Mouse (Mus musculus): ENCODE results near the gene Cdsn. TPM values are rescaled to one million over a fixed set of nuclear protein-coding genes. Genes with fewer than 3 reads are reported as not detected.

Cdsn gene
- polyA plus RNA-seq, 1 experiment from 2014 or later = 0.10 TPM

GRCm38 (mm10) chr17:35509284-35509683 lies 42.6 kb upstream of the Cdsn start:
- Histone ChIP-seq H3K27me3 (replicated peaks; ENCODE audit: control insufficient read depth, insufficient read depth, low read length) (peaks cover 3% of the 10 kb centered on the region; the same call in 1 of the 2 replicates), H3K9ac (ENCODE audit: low read depth, low read length) (no peak overlapping the region), H3K9me3 (ENCODE audit: control insufficient read depth, low read length) (no peaks in the 10 kb centered on the region), H3K4me3 (ENCODE audit: low read length) (no peak overlapping the region), H3K36me3 (ENCODE audit: control insufficient read depth, insufficient read depth, low read length) (no peaks in the 10 kb centered on the region), H3K4me2 (ENCODE audit: low read depth, low read length) (no peak overlapping the region), H3K4me1 (ENCODE audit: control insufficient read depth, insufficient read depth, low read length) (peaks cover 3% of the 10 kb centered on the region; the same call in 1 of the 2 replicates), H3K27ac (ENCODE audit: low read length) (no peak overlapping the region)
- WGBS = 22% methylated on average over 8 of the region's 8 CpGs
- ATAC-seq = peak; percentile 41; the same call in 1 of the 2 replicates

GRCm38 (mm10) chr17:35512916-35513626 lies 38.9 kb upstream of the Cdsn start:
- Histone ChIP-seq H3K4me1 (ENCODE audit: control insufficient read depth, insufficient read depth, low read length) (peaks cover 26% of the 10 kb centered on the region), H3K9me3 (ENCODE audit: control insufficient read depth, low read length) (no peaks in the 10 kb centered on the region), H3K36me3 (ENCODE audit: control insufficient read depth, insufficient read depth, low read length) (no peaks in the 10 kb centered on the region), H3K4me2 (ENCODE audit: low read depth, low read length) (no peak overlapping the region), H3K27me3 (replicated peaks; ENCODE audit: control insufficient read depth, insufficient read depth, low read length) (no peaks in the 10 kb centered on the region), H3K4me3 (ENCODE audit: low read length) (no peak overlapping the region), H3K27ac (ENCODE audit: low read length) (no peak overlapping the region), H3K9ac (ENCODE audit: low read depth, low read length) (no peak overlapping the region)
- no peak for ATAC-seq
- WGBS = 89% methylated on average over 7 of the region's 7 CpGs

GRCm38 (mm10) chr17:35513886-35514285 lies 38.0 kb upstream of the Cdsn start:
- H3K4me2 ChIP-seq (ENCODE audit: low read depth, low read length) = peak overlapping the region; percentile 92; the same call in 1 of the 2 replicates
- WGBS = 20% methylated on average over 2 of the region's 2 CpGs

GRCm38 (mm10) chr17:35514756-35515155 lies 37.2 kb upstream of the Cdsn start:
- Histone ChIP-seq H3K36me3 (ENCODE audit: control insufficient read depth, insufficient read depth, low read length) (no peaks in the 10 kb centered on the region), H3K4me1 (ENCODE audit: control insufficient read depth, insufficient read depth, low read length) (peaks cover 32% of the 10 kb centered on the region), H3K9ac (ENCODE audit: low read depth, low read length) (peak overlapping the region; percentile 70), H3K27ac (ENCODE audit: low read length) (no peak overlapping the region), H3K27me3 (replicated peaks; ENCODE audit: control insufficient read depth, insufficient read depth, low read length) (no peaks in the 10 kb centered on the region), H3K4me3 (ENCODE audit: low read length) (peak overlapping the region; percentile 69), H3K4me2 (ENCODE audit: low read depth, low read length) (peak overlapping the region; percentile 92), H3K9me3 (ENCODE audit: control insufficient read depth, low read length) (no peaks in the 10 kb centered on the region)
- ATAC-seq = no peak
- 51% methylated on average over 6 of the region's 6 CpGs for WGBS

More at GRCm38 (mm10) chr17:35513886-35514285, 38.0 kb upstream of the Cdsn start:
- no peaks in the 10 kb centered on the region for H3K36me3 ChIP-seq (ENCODE audit: control insufficient read depth, insufficient read depth, low read length)
- H3K27ac ChIP-seq (ENCODE audit: low read length) = no peak overlapping the region
- H3K4me1 ChIP-seq (ENCODE audit: control insufficient read depth, insufficient read depth, low read length) = peaks cover 32% of the 10 kb centered on the region
- H3K9me3 ChIP-seq (ENCODE audit: control insufficient read depth, low read length) = no peaks in the 10 kb centered on the region
- no peak overlapping the region for H3K4me3 ChIP-seq (ENCODE audit: low read length)
- no peak for ATAC-seq
- H3K27me3 ChIP-seq (replicated peaks; ENCODE audit: control insufficient read depth, insufficient read depth, low read length) = no peaks in the 10 kb centered on the region
- H3K9ac ChIP-seq (ENCODE audit: low read depth, low read length) = peak overlapping the region; percentile 38; the same call in 1 of the 2 replicates

GRCm38 (mm10) chr17:35515911-35516640 lies 35.9 kb upstream of the Cdsn start:
- 4% methylated on average over 25 of the region's 25 CpGs for WGBS

GRCm38 (mm10) chr17:35516652-35517500 lies 35.1 kb upstream of the Cdsn start, which contains the start of the genes Tcf19 and Cchcr1:
Gene Tcf19, minus strand, starts transcription at chr17:35516824.
Gene Cchcr1, plus strand, starts transcription at chr17:35517100.
- Histone ChIP-seq H3K4me3 (ENCODE audit: low read length) (peak within 1 kb of the TSS; percentile 69), H3K9ac (ENCODE audit: low read depth, low read length) (peak within 1 kb of the TSS; percentile 73), H3K27me3 (replicated peaks; ENCODE audit: control insufficient read depth, insufficient read depth, low read length) (no peaks in the 10 kb centered on the region), H3K4me2 (ENCODE audit: low read depth, low read length) (peak within 1 kb of the TSS; percentile 92), H3K36me3 (ENCODE audit: control insufficient read depth, insufficient read depth, low read length) (no peaks in the 10 kb centered on the region), H3K4me1 (ENCODE audit: control insufficient read depth, insufficient read depth, low read length) (peaks cover 32% of the 10 kb centered on the region), H3K27ac (ENCODE audit: low read length) (peak within 1 kb of the TSS; percentile 35), H3K9me3 (ENCODE audit: control insufficient read depth, low read length) (no peaks in the 10 kb centered on the region)
- ATAC-seq = peak; percentile 97
- WGBS = 1% methylated on average over 67 of the region's 67 CpGs

More at GRCm38 (mm10) chr17:35515911-35516640, 35.9 kb upstream of the Cdsn start:
- peak overlapping the region; percentile 92 for H3K4me2 ChIP-seq (ENCODE audit: low read depth, low read length)
- no peaks in the 10 kb centered on the region for H3K9me3 ChIP-seq (ENCODE audit: control insufficient read depth, low read length)
- peak; percentile 18 for ATAC-seq
- peak overlapping the region; percentile 70 for H3K9ac ChIP-seq (ENCODE audit: low read depth, low read length)
- H3K27me3 ChIP-seq (replicated peaks; ENCODE audit: control insufficient read depth, insufficient read depth, low read length) = no peaks in the 10 kb centered on the region
- peak overlapping the region; percentile 69 for H3K4me3 ChIP-seq (ENCODE audit: low read length)
- peak overlapping the region; percentile 18 for H3K27ac ChIP-seq (ENCODE audit: low read length)
- H3K36me3 ChIP-seq (ENCODE audit: control insufficient read depth, insufficient read depth, low read length) = no peaks in the 10 kb centered on the region
- peaks cover 32% of the 10 kb centered on the region for H3K4me1 ChIP-seq (ENCODE audit: control insufficient read depth, insufficient read depth, low read length)

GRCm38 (mm10) chr17:35517526-35517925 lies 34.4 kb upstream of the Cdsn start:
- peaks cover 32% of the 10 kb centered on the region for H3K4me1 ChIP-seq (ENCODE audit: control insufficient read depth, insufficient read depth, low read length)
- H3K27ac ChIP-seq (ENCODE audit: low read length) = peak overlapping the region; percentile 35
- peak overlapping the region; percentile 82 for H3K4me2 ChIP-seq (ENCODE audit: low read depth, low read length)
- 7% methylated on average over 12 of the region's 12 CpGs for WGBS
- H3K4me3 ChIP-seq (ENCODE audit: low read length) = peak overlapping the region; percentile 69
- ATAC-seq = no peak
- H3K36me3 ChIP-seq (ENCODE audit: control insufficient read depth, insufficient read depth, low read length) = no peaks in the 10 kb centered on the region
- H3K27me3 ChIP-seq (replicated peaks; ENCODE audit: control insufficient read depth, insufficient read depth, low read length) = no peaks in the 10 kb centered on the region
- H3K9me3 ChIP-seq (ENCODE audit: control insufficient read depth, low read length) = no peaks in the 10 kb centered on the region
- H3K9ac ChIP-seq (ENCODE audit: low read depth, low read length) = peak overlapping the region; percentile 73

GRCm38 (mm10) chr17:35524354-35524753 lies 27.6 kb upstream of the Cdsn start:
- Histone ChIP-seq H3K9me3 (ENCODE audit: control insufficient read depth, low read length) (no peaks in the 10 kb centered on the region), H3K27ac (ENCODE audit: low read length) (no peak overlapping the region), H3K4me3 (ENCODE audit: low read length) (no peak overlapping the region), H3K4me1 (ENCODE audit: control insufficient read depth, insufficient read depth, low read length) (no peaks in the 10 kb centered on the region), H3K9ac (ENCODE audit: low read depth, low read length) (no peak overlapping the region), H3K27me3 (replicated peaks; ENCODE audit: control insufficient read depth, insufficient read depth, low read length) (no peaks in the 10 kb centered on the region), H3K36me3 (ENCODE audit: control insufficient read depth, insufficient read depth, low read length) (0 out of 2 replicates have a peak, but pooled peaks cover 5% of the 10 kb centered on the region), H3K4me2 (ENCODE audit: low read depth, low read length) (no peak overlapping the region)
- no peak for ATAC-seq
- 85% methylated on average over 9 of the region's 9 CpGs for WGBS
